Mouse (Mus musculus): ENCODE data around the gene Dcun1d2. TPM values are rescaled to one million over a fixed set of nuclear protein-coding genes. Genes with fewer than 3 reads are reported as not detected.

Dcun1d2 gene
- total RNA-seq (2023) = 10 to 100 TPM in 1 of 2 experiments, 1 to 10 TPM in 1; 9.3 to 10.7 TPM

GRCm38 (mm10) chr8:13287692-13288623, at the start of gene Dcun1d2, which contains the start of gene Tmco3:
TSS of gene Dcun1d2 (minus strand) at chr8:13288131.
TSS of gene Tmco3 (plus strand) at chr8:13288190.

GRCm38 (mm10) chr8:13254019-13254418, 33.9 kb downstream of the Dcun1d2 start, which contains the start of gene Adprhl1:
TSS of gene Adprhl1 (minus strand) at chr8:13254162.

Other genes with a start within 250 kb of the Dcun1d2 start
- under 1 TPM; 0.11 to 0.13 TPM for gene Proz, start 227.2 kb downstream of the Dcun1d2 start, total RNA-seq (2023)
- 10 to 100 TPM; 23.7 to 24.5 TPM for gene Pcid2, start 182.7 kb downstream of the Dcun1d2 start, total RNA-seq (2023)
- 10 to 100 TPM; 50.1 to 51.1 TPM for gene Cul4a, start 182.5 kb downstream of the Dcun1d2 start, total RNA-seq (2023)
- gene Lamp1, start 129.0 kb downstream of the Dcun1d2 start, total RNA-seq (2023) = 100 to 1,000 TPM; 332 to 340 TPM
- gene Grtp1, start 87.5 kb downstream of the Dcun1d2 start, total RNA-seq (2023) = under 1 TPM; 0.66 to 0.99 TPM
- gene Adprhl1, start 34.0 kb downstream of the Dcun1d2 start, total RNA-seq (2023) = under 1 TPM; 0.75 to 0.99 TPM
- gene Tmco3, start 59 bp upstream of the Dcun1d2 start, total RNA-seq (2023) = 10 to 100 TPM; 48.6 to 49.7 TPM
- gene Tfdp1, start 50.6 kb upstream of the Dcun1d2 start, total RNA-seq (2023) = 100 to 1,000 TPM; 173 to 183 TPM
- gene Atp4b, start 108.7 kb upstream of the Dcun1d2 start, total RNA-seq (2023) = not detected
- not detected for gene Grk1, start 117.0 kb upstream of the Dcun1d2 start, total RNA-seq (2023)
- not detected for gene Tmem255b, start 147.1 kb upstream of the Dcun1d2 start, total RNA-seq (2023)
- gene Gas6, start 206.4 kb upstream of the Dcun1d2 start, total RNA-seq (2023) = under 1 TPM; 0.31 to 0.68 TPM

Measured in neutrophil, adult 83 days (primary cell).